Mouse (Mus musculus): ENCODE measurements around the gene Cybrd1.

GRCm38 (mm10) chr2:71156446-71156845, 38.7 kb downstream of the Cybrd1 start:
- no peak for TF ChIP-seq CTCF (IDR thresholded peaks at IDR 0.05; ENCODE audit: extremely low read depth, insufficient read length, insufficient replicate concordance, low read depth, low read length)
- TF ChIP-seq POLR2A (IDR thresholded peaks at IDR 0.05; ENCODE audit: low read depth, low read length), result no peak

All from small intestine, adult 2 months (tissue).